Mouse (Mus musculus) neutrophil, adult 5-6 weeks (primary cell): ENCODE measurements around the gene Eed. TPM values are rescaled to one million over a fixed set of nuclear protein-coding genes. Genes with fewer than 3 reads are reported as not detected.

Source experiments
- ATAC-seq: fragments of 151-379, 151-347 bp; 2 replicates; pipeline ENCODE4 v1.8.0; 2017; ENCODE audit warnings: mild to moderate bottlenecking, moderate TSS enrichment; ENCODE audit not compliant: insufficient number of reproducible peaks, poor library complexity, low FRiP score, severe bottlenecking; ENCODE audit errors: extremely low read depth
- total RNA-seq: library from RNA; stranded (forward); fragments of 200-1000 nt; gene quantifications from 2 replicates; pipeline ENCODE4 v1.2.3, GENCODE M21; 2017

Eed gene
- total RNA-seq, 1 experiment from 2014 or later: 252 TPM

DNA sequence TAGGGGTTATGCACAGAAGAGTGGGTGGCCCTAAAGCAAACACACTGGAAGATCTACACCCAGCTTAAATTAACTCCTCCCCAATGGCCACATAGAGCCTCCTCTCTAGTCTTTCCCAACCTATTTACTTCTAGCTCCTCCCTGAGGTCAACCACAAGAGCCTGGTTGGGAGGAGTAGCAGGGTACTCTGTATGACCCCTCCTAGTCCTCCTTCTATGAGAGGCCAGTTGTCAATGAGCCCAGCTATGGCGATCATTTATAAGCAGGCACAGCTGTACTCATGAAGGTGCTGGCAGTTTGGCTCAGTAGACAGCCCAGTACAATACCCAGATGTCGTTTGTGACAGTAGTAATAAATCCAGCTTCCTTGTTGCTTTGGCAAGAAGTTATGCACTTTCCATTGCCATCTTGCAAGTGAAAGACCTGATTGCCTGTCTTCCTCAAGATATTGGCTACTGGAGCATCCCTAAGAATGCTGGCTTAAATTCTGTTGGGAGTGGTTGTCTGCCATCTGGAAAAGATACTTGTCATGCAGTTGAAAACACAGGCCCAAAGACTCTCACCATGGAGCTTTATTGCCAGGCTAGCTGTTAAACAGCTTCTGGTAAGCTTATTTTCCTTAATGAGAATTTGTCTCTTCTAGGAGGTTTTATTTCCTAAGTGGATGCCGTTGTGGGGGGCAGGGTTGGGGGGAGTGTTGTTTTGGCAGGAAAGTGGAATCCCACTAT is 67.2 kb downstream of the Eed start:
- ATAC-seq: no peak

DNA sequence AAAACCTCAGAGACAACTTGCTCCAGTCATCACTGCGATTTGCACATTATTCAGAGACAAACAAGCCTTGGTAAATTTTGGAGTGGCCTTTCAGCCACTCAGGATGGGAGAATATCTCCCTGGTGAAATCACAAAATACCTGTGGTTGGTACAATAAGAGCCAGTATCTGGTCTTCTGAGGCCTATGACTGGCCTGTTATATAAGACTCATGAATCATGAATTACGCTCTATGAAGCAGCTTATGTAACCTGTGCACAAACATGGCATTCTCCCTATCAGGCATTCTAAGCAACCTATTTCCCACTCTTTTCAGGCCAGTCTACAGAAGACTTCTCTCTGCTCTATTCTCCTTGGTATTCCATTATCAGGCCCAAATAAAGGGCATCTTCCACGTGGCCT is 68.4 kb downstream of the Eed start:
- no peak for ATAC-seq

DNA sequence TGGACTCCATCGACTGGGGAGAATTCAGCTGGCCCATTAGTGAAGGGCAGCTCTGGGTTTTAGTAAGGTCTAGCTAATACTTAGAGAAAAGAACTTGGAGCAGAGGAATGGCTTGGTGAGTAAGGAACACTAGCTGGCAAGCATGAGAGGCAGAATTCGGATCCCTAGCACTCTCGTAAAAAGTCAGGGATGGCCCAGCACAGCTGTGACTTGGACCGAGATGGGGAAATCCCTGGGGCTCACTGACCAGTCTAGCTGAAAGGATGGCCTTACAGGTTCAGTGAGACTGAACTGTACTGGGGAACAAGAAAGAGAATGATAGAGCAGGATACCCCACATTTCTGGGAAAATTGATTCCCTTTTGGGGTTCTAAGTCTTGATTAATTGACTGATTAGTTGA is 71.1 kb downstream of the Eed start:
- no peak for ATAC-seq

DNA sequence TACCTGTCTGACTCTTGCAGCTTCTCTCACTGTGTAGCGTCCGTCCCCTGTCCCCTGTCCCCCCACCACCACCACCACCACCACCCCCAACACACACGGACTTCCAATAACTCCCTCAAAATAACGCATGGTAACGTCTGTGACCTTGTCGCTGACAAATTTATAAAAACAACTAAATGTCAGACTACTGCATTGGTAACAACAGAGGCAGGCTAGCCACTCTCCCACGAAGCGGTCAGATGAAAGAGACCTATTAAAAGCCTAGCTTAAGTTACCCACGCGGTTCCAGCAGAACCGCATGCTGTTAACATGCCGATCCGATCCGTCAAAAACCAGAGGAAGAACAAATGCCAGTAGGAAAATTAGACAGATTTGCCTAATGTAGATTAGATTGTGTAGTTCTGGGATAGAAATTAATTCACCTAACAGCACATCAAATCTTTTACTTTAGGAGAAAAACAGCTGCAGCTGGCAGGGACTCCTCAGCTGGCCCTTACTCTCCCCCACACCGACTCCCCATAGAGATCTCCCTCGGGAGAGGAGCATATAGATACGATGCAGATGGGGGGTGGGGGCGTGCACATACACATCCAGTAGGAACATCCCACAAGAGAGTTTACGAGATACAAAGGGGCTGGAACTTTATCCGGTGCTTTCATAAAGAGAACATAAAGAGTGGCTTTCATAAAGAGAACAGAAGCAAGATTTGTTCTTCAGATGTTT is 71.7 kb downstream of the Eed start:
- ATAC-seq: no peak

DNA sequence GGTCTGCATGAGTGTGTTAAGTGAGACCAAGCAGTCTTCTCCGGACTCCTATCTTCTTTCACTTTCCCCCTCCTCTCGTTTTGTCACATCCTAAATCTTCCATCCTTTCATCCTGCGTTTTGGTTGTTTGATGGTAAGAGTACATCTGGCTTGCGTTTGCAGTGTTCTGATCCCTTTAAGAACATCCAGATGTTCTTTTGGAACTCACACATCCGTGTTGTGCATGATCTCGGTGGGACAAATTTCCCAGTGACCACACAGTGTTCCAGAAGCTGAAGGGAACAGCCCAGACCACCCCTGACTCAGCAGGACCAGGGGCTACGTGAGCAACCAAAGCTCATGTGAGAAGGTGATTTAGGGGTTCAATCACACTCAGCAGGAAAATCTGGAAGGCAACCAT is 72.4 kb downstream of the Eed start:
- no peak for ATAC-seq

DNA sequence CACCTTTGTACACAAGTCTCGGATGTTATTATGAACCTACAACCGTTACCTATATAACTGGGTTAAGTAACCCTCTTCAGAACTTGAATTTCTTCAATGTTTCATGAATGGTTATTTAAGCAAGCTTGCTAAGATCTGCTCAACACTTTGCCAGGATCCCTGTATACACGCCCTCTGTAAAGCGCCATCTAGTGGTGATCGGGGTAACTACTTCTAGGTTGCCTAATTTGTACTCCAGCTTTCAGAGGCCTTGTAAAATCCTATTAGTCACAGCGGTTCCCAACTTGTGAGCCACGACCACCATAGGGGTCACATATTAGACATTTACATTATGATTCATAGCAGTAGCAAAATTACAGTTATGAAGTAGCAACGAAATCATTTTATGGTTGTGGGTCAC is 72.8 kb downstream of the Eed start:
- peak; percentile 61; the same call in 1 of the 2 replicates for ATAC-seq

Other genes with a start within 250 kb of the Eed start
- not detected in 2 replicates for gene Ccdc81, start 77.4 kb downstream of the Eed start, total RNA-seq
- 48.8 and 52.8 TPM in 2 replicates for gene Hikeshi, start 39.8 kb downstream of the Eed start, total RNA-seq
- 1,031 and 1,093 TPM in 2 replicates for gene Picalm, start 149.2 kb upstream of the Eed start, total RNA-seq